Mouse (Mus musculus) E14TG2a.4 (cell line): ENCODE data around the gene Dnttip1.

Source experiments
- CTCF ChIP-seq: conservative IDR thresholded peaks from 2 replicates; pipeline ENCODE4 v1.5.1; 2014; ENCODE audit warnings: low read length
- POU5F1 ChIP-seq: IDR thresholded peaks from 2 replicates; pipeline ENCODE4 v1.6.1; 2014; ENCODE audit warnings: low read length, borderline replicate concordance

GRCm38 (mm10) chr2:164777246-164778014, 31.6 kb downstream of the Dnttip1 start:
- TF ChIP-seq CTCF (no peak), POU5F1 (no peak)
